Mouse (Mus musculus) cerebellum, adult 2 months (tissue): ENCODE measurements at regions not wholly inside any gene's neighbourhood (a gene's known extent, or its start where the extent isn't known, plus 50 kb on each side); places are given as distances from the start of the nearest gene placed in this dataset.

Experiments
- CTCF ChIP-seq: fragments of 200-500 bp; IDR thresholded peaks from 2 replicates; pipeline ENCODE4 v1.5.1; 2011; ENCODE audit warnings: low read depth, mild to moderate bottlenecking, control low read depth, low read length, moderate library complexity, borderline replicate concordance; ENCODE audit not compliant: insufficient read depth
- POLR2A ChIP-seq: fragments of 200-500 bp; IDR thresholded peaks from 2 replicates; pipeline ENCODE4 v1.6.1; 2011; ENCODE audit warnings: low read length, control low read depth, borderline replicate concordance; ENCODE audit not compliant: insufficient read depth

GRCm38 (mm10) chr1:169103669-169104068, 427.6 kb downstream of the Nuf2 start:
- no peak for TF ChIP-seq CTCF
- no peak for TF ChIP-seq POLR2A
